Mouse (Mus musculus) limb, embryonic 14.5 days (tissue): Measurements from ENCODE around the gene Tes3-ps. TPM values are rescaled to one million over a fixed set of nuclear protein-coding genes. Genes with fewer than 3 reads are reported as not detected.

ENCODE experiments used
- ATAC-seq: fragments of 200-750 bp; cut with Nextera tagmentation; 2 replicates; pipeline ENCODE4 v1.8.0; 2017; ENCODE audit warnings: low read depth, moderate number of reproducible peaks, moderate TSS enrichment; ENCODE audit not compliant: low FRiP score
- DNase-seq: peaks from one replicate; pipeline ENCODE4 v3.0.0-alpha.2; 2015; ENCODE audit warnings: low spot score
- H3K27ac ChIP-seq: fragments of 300-500 bp; sonication (generic); replicated peaks from 2 replicates; pipeline ENCODE4 v1.5.1; 2014; ENCODE audit warnings: low read depth, mild to moderate bottlenecking, low read length, moderate library complexity, mixed read lengths
- H3K27me3 ChIP-seq: fragments of 300-500 bp; sonication (generic); 2 replicates; pipeline ENCODE4 v1.6.1; 2014; ENCODE audit warnings: low read length, mixed read lengths; ENCODE audit not compliant: control insufficient read depth, insufficient read depth
- H3K36me3 ChIP-seq: fragments of 300-500 bp; sonication (generic); 2 replicates; pipeline ENCODE4 v1.6.1; 2014; ENCODE audit warnings: mild to moderate bottlenecking, low read length, moderate library complexity, mixed read lengths; ENCODE audit not compliant: control insufficient read depth, insufficient read depth
- H3K4me1 ChIP-seq: fragments of 300-500 bp; sonication (generic); 2 replicates; pipeline ENCODE4 v1.6.1; 2014; ENCODE audit warnings: antibody characterized with exemption, low read length, mixed read lengths; ENCODE audit not compliant: control insufficient read depth, insufficient read depth
- H3K4me2 ChIP-seq: fragments of 300-500 bp; sonication (generic); replicated peaks from 2 replicates; pipeline ENCODE4 v1.6.1; 2014; ENCODE audit warnings: low read depth, mild to moderate bottlenecking, low read length, moderate library complexity; ENCODE audit not compliant: severe bottlenecking
- H3K4me3 ChIP-seq: fragments of 300-500 bp; sonication (generic); replicated peaks from 2 replicates; pipeline ENCODE4 v1.5.1; 2014; ENCODE audit warnings: low read length
- H3K9ac ChIP-seq: fragments of 300-500 bp; sonication (generic); 2 replicates; pipeline ENCODE4 v1.6.1; 2014; ENCODE audit warnings: mild to moderate bottlenecking, low read depth, low read length, moderate library complexity; ENCODE audit not compliant: severe bottlenecking
- H3K9me3 ChIP-seq: fragments of 300-500 bp; sonication (generic); 2 replicates; pipeline ENCODE4 v1.6.1; 2016; ENCODE audit warnings: low read length; ENCODE audit not compliant: control insufficient read depth
- POLR2A ChIP-seq: fragments of 200-500 bp; IDR thresholded peaks from 2 replicates; pipeline ENCODE4 v1.8.0; 2012; ENCODE audit warnings: inconsistent platforms, mild to moderate bottlenecking, moderate library complexity, borderline replicate concordance; ENCODE audit not compliant: insufficient read depth, insufficient read length; ENCODE audit errors: extremely low read depth
- WGBS: fragments of 180-500 bp; shearing (Covaris S2); extraction: QIAGEN DNeasy Blood & Tissue Kit; methylation state at CpG from one replicate; pipeline ENCODE4 v1.1.7; 2014; 5-methylcytosine and 5-hydroxymethylcytosine counted together
- polyA plus RNA-seq, 2 experiments: library from polyadenylated mRNA; depleted of rRNA in 1 of 2; stranded (reverse) in 1 of 2; unstranded in 1 of 2; fragments of >200 nt; fragmentation: Nextera tagmentation in 1 of 2; extraction: Ambion mirVana in 1 of 2; gene quantifications; 2 replicates each; pipeline versions ENCODE4 v1.2.1 to v1.2.3; 2012 to 2014

Gene Tes3-ps
- polyA plus RNA-seq, 2 experiments = 0.15 to 0.58 TPM

GRCm38 (mm10) chr13:49469002-49469401 is 24.1 kb upstream of the Tes3-ps start:
- Histone ChIP-seq H3K9ac (no peak overlapping the region), H3K27me3 (no peaks in the 10 kb centered on the region), H3K4me1 (peaks cover 23% of the 10 kb centered on the region), H3K4me3 (no peak overlapping the region), H3K4me2 (no peak overlapping the region), H3K36me3 (0 out of 2 replicates have a peak, but pooled peaks cover 4% of the 10 kb centered on the region), H3K9me3 (no peaks in the 10 kb centered on the region), H3K27ac (no peak overlapping the region)
- WGBS = 86% methylated on average over 5 of the region's 5 CpGs
- ATAC-seq (no peak), DNase-seq (no peak)
- no peak for TF ChIP-seq POLR2A

DNA sequence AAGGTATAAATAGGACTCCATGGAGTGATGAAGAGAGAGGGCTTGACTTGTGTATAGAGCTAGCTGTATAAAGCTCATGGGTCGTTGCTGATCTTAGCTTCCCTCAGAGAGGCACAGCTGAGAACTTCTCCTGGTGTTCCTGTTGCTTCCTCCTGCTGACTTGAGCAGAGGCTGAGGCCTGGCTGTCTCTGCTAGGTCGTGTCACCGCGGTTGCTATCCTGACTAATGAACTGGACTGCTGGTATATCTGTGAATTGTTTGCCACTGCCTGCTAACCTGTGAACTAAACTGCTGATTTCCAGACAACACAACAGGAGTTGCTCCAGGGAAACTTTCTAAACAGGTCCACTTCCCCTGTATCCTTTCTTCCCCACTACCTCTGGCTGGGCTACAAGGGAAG is 22.8 kb upstream of the Tes3-ps start:
- no peaks in the 10 kb centered on the region for H3K27me3 ChIP-seq
- DNase-seq (no peak), ATAC-seq (no peak)
- no peak overlapping the region for H3K9ac ChIP-seq
- no peak overlapping the region for H3K4me3 ChIP-seq
- no peak overlapping the region for H3K27ac ChIP-seq
- no peak for TF ChIP-seq POLR2A
- peaks cover 23% of the 10 kb centered on the region for H3K4me1 ChIP-seq
- H3K4me2 ChIP-seq = no peak overlapping the region
- no peaks in the 10 kb centered on the region for H3K36me3 ChIP-seq
- 88% methylated on average over 4 of the region's 4 CpGs for WGBS
- H3K9me3 ChIP-seq = no peaks in the 10 kb centered on the region

GRCm38 (mm10) chr13:49470806-49471205 is 22.3 kb upstream of the Tes3-ps start:
- Histone ChIP-seq H3K27ac (no peak overlapping the region), H3K9ac (no peak overlapping the region), H3K4me2 (no peak overlapping the region), H3K9me3 (no peaks in the 10 kb centered on the region), H3K27me3 (no peaks in the 10 kb centered on the region), H3K36me3 (no peaks in the 10 kb centered on the region), H3K4me3 (no peak overlapping the region), H3K4me1 (peaks cover 21% of the 10 kb centered on the region)
- no peak for TF ChIP-seq POLR2A
- DNase-seq (no peak), ATAC-seq (no peak)
- WGBS = 82% methylated on average over 4 of the region's 4 CpGs

GRCm38 (mm10) chr13:49471981-49472675 is 21.0 kb upstream of the Tes3-ps start:
- TF ChIP-seq POLR2A = no peak
- Histone ChIP-seq H3K4me1 (peaks cover 10% of the 10 kb centered on the region), H3K9ac (no peak overlapping the region), H3K4me2 (no peak overlapping the region), H3K27ac (no peak overlapping the region), H3K27me3 (no peaks in the 10 kb centered on the region), H3K9me3 (no peaks in the 10 kb centered on the region), H3K4me3 (no peak overlapping the region), H3K36me3 (no peaks in the 10 kb centered on the region)
- DNase-seq = peak; percentile 34
- 79% methylated on average over 4 of the region's 4 CpGs for WGBS
- no peak for ATAC-seq

DNA sequence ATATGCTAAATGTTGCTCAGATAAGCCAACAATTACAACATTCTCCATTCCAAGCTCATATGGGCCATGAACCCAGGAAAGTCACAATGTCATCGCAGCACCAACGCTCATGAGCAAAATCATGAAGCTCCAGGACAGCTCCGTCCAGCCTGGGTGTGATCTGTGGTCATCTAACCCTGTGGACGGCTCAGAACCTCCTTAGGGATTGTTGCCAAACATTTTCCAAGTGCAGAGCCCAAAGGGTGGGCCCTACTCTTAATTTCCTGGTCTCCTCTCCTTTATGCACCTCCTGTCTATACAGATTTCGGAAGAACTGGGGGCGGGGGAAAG is 20.5 kb upstream of the Tes3-ps start:
- Histone ChIP-seq H3K9ac (no peak overlapping the region), H3K4me2 (no peak overlapping the region), H3K4me1 (peaks cover 8% of the 10 kb centered on the region), H3K27me3 (no peaks in the 10 kb centered on the region), H3K36me3 (no peaks in the 10 kb centered on the region), H3K9me3 (no peaks in the 10 kb centered on the region), H3K4me3 (no peak overlapping the region), H3K27ac (no peak overlapping the region)
- WGBS = 94% methylated on average over 6 of the region's 6 CpGs
- ATAC-seq (no peak), DNase-seq (no peak)
- TF ChIP-seq POLR2A = no peak
